33 mouse cellular contexts compared by ENCODE assay signal in the genomic region with DNA sequence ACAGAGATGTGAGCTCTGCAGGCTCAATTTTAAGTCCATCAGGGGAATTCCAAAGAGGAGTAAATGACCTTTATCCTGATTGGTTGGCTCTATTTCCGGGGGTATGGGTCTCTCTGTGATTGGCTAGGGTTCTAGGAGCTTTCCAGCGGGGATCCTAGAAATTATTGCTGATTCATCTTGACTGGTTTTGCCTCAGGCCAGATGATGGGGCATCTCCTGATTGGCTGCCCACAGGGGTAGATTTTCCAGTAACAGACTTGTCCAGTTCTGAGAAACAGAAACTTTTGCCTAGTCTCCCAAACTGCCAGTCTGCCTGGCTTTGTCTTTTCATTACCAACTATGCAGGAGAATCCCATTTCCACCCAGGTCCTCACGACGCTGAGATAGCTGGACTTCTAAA.
A peak's percentile ranks its signal among the peaks of the same experiment; 100 is the strongest.
DNase-seq lines count a peak whose midpoint lies in the region; ATAC-seq and TF ChIP-seq lines count a peak whose summit lies in the region.
"Had no signal": no experiment of that assay in that cellular context is flagged by ENCODE, and none has a peak within 500 bp of the region (broad histone marks: within the 10 kb centered on the region; RNA-seq: fewer than 3 reads in every experiment).

No protein-coding gene starts in this region.

- no peaks in the 10 kb centered on the region for H3K36me3 ChIP-seq in liver, postnatal 0 days (replicated peaks; ENCODE audit: insufficient read depth, low read length)
- H3K36me3 ChIP-seq: forebrain, embryonic 12.5 days; G1E; hindbrain, embryonic 13.5 days; liver, embryonic 13.5 days; midbrain, embryonic 10.5 days; midbrain, embryonic 15.5 days had no signal

- H3K4me1 ChIP-seq in liver, postnatal 0 days (ENCODE audit: insufficient read depth), result no peaks in the 10 kb centered on the region
- H3K4me1 ChIP-seq: forebrain, embryonic 12.5 days; hindbrain, embryonic 13.5 days; liver, embryonic 13.5 days; midbrain, embryonic 10.5 days; midbrain, embryonic 15.5 days had no signal

- TF ChIP-seq CTCF in liver, postnatal 0 days (IDR thresholded peaks at IDR 0.05; ENCODE audit: low read depth), result no peak

- peak; percentile 45 for DNase-seq in heart, adult 11 months
- no peak for DNase-seq in heart, postnatal 4 days
- DNase-seq in ES-CJ7 (ENCODE audit: low read depth, low spot score) (peak; percentile 8), R1 (ENCODE audit: low read depth, low spot score) (peak; percentile 43)
- DNase-seq in frontal cortex, postnatal 25 days (ENCODE audit: low spot score in 2 of 2), result no peak
- DNase-seq in liver, postnatal 0 days, result no peak
- no peak for DNase-seq in yolk sac, embryonic 10.5 days (ENCODE audit: low spot score)
- DNase-seq: adrenal gland, adult 2 months; cerebellum, adult 8-10 months; cerebellum, postnatal 25 days; forebrain, postnatal 0 days; gastrocnemius, postnatal 25 days; heart, adult 18-20 months; heart, postnatal 36 days; kidney, adult 8-10 months; kidney, postnatal 4 days; left cerebral cortex, postnatal 4 days; liver, embryonic 13.5 days; lung, adult 2 months; lung, postnatal 10 days; right cerebral cortex, postnatal 14 days; thymus, postnatal 14 days had no signal

- TF ChIP-seq EP300 in liver, postnatal 0 days (IDR thresholded peaks at IDR 0.05; ENCODE audit: low read depth), result no peak

- H3K4me2 ChIP-seq in liver, postnatal 0 days (ENCODE audit: low read depth, low read length), result no peak overlapping the region
- H3K4me2 ChIP-seq: forebrain, embryonic 12.5 days; heart, embryonic 11.5 days; hindbrain, embryonic 13.5 days; liver, embryonic 13.5 days; midbrain, embryonic 15.5 days had no signal

- no peak for ATAC-seq in liver, postnatal 0 days
- ATAC-seq: activated CD4-positive, CD25-positive, alpha-beta regulatory T cell, adult 4 months; CD4-positive, CD25-positive, alpha-beta regulatory T cell, adult 4 months; forebrain, postnatal 0 days; intestine, embryonic 16.5 days; midbrain, embryonic 15.5 days had no signal

- no peaks in the 10 kb centered on the region for H3K9me3 ChIP-seq in liver, postnatal 0 days (ENCODE audit: low read length)
- H3K9me3 ChIP-seq: forebrain, embryonic 12.5 days; G1E; hindbrain, embryonic 13.5 days; liver, embryonic 13.5 days; midbrain, embryonic 10.5 days; midbrain, embryonic 15.5 days had no signal

- no peak overlapping the region for H3K4me3 ChIP-seq in liver, postnatal 0 days (ENCODE audit: low read depth, low read length)
- H3K4me3 ChIP-seq: erythroblast, embryonic 14.5 days; forebrain, embryonic 12.5 days; hindbrain, embryonic 13.5 days; liver, embryonic 13.5 days; midbrain, embryonic 10.5 days; midbrain, embryonic 15.5 days had no signal

- no peak overlapping the region for H3K9ac ChIP-seq in liver, postnatal 0 days (replicated peaks)
- H3K9ac ChIP-seq: forebrain, embryonic 12.5 days; forebrain, postnatal 0 days; hindbrain, embryonic 13.5 days; liver, embryonic 13.5 days; midbrain, embryonic 15.5 days had no signal

- H3K27me3 ChIP-seq in liver, postnatal 0 days (ENCODE audit: insufficient read depth, low read length), result no peaks in the 10 kb centered on the region
- H3K27me3 ChIP-seq: forebrain, embryonic 12.5 days; hindbrain, embryonic 13.5 days; liver, embryonic 13.5 days; midbrain, embryonic 15.5 days had no signal

- WGBS in liver, postnatal 0 days (ENCODE audit: insufficient replicate concordance), result 70% methylated on average over 4 of the region's 4 CpGs

- H3K27ac ChIP-seq in liver, postnatal 0 days (ENCODE audit: low read depth), result no peak overlapping the region
- H3K27ac ChIP-seq: forebrain, embryonic 12.5 days; hindbrain, embryonic 13.5 days; kidney, postnatal 0 days; liver, embryonic 13.5 days; midbrain, embryonic 10.5 days; midbrain, embryonic 15.5 days had no signal

Comparison
In these comparisons a context has a peak if more than half of its experiments do, and no peak if none do; other contexts are left out.
1. DNase-seq: peak in heart, adult 11 months (single experiment), ES-CJ7 (single experiment) and R1 (single experiment); none in heart, postnatal 4 days (single experiment), frontal cortex, postnatal 25 days (0 of 2), liver, postnatal 0 days (single experiment) and yolk sac, embryonic 10.5 days (single experiment).